Comparison of ENCODE assay signal across 33 mouse cellular contexts in the genomic region with DNA sequence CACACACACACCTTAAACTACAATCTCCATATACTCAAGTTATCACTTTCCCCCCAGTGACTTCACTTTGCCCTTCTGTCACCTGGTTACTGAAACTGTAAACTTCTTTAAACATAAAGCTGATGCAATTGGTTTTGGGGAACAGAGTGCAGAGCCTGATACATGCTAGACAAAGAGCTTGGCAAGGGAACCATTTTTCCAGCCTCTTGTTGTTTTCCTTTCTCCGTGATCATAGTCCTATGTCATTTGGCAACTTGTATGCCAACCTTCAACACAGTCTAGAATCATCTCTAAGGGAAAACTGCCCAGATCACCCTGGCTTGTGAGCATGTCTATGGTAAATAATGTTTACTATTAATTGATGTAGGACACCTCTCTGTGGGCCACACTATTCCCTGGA. TPM values are rescaled to one million over a fixed set of nuclear protein-coding genes. Genes with fewer than 3 reads are reported as not detected.
A peak's percentile ranks its signal among the peaks of the same experiment; 100 is the strongest.
DNase-seq lines count a peak whose midpoint lies in the region; ATAC-seq and TF ChIP-seq lines count a peak whose summit lies in the region.
"Had no signal": no experiment of that assay in that cellular context is flagged by ENCODE, and none has a peak within 500 bp of the region (broad histone marks: within the 10 kb centered on the region; RNA-seq: fewer than 3 reads in every experiment).

No protein-coding gene starts in this region.

- no peaks in the 10 kb centered on the region; the same call in 1 of the 2 replicates for H3K27me3 ChIP-seq in kidney, adult 2 months (replicated peaks; ENCODE audit: control insufficient read depth, insufficient read depth, low read length)
- H3K27me3 ChIP-seq in liver, embryonic 15.5 days, result no peaks in the 10 kb centered on the region
- no peaks in the 10 kb centered on the region for H3K27me3 ChIP-seq in liver, embryonic 11.5 days (replicated peaks; ENCODE audit: control insufficient read depth, insufficient read depth, low read length)
- H3K27me3 ChIP-seq: embryonic facial prominence, embryonic 13.5 days; forebrain, embryonic 12.5 days; forebrain, embryonic 15.5 days; heart, embryonic 13.5 days had no signal

- 31% methylated on average over 1 of the region's 1 CpGs for WGBS in kidney, adult 2 months
- 59% methylated on average over 1 of the region's 1 CpGs for WGBS in liver, embryonic 15.5 days (ENCODE audit: insufficient replicate concordance)
- 66% methylated on average over 1 of the region's 1 CpGs for WGBS in liver, embryonic 11.5 days

- no peak overlapping the region for H3K4me2 ChIP-seq in liver, embryonic 15.5 days
- H3K4me2 ChIP-seq in liver, embryonic 11.5 days, result no peak overlapping the region
- H3K4me2 ChIP-seq: embryonic facial prominence, embryonic 13.5 days; forebrain, embryonic 12.5 days; forebrain, embryonic 15.5 days; heart, embryonic 13.5 days; hindbrain, embryonic 14.5 days had no signal

- H3K4me3 ChIP-seq in kidney, adult 2 months (ENCODE audit: insufficient read depth, low read depth, low read length), result peak overlapping the region; percentile 14; the same call in 1 of the 2 replicates
- no peak overlapping the region for H3K4me3 ChIP-seq in liver, embryonic 15.5 days (replicated peaks)
- no peak overlapping the region for H3K4me3 ChIP-seq in liver, embryonic 11.5 days (ENCODE audit: low read depth, low read length)
- H3K4me3 ChIP-seq: embryonic facial prominence, embryonic 10.5 days; embryonic facial prominence, embryonic 13.5 days; erythroblast, embryonic 14.5 days; forebrain, embryonic 12.5 days; forebrain, embryonic 15.5 days; heart, adult 2 months; heart, embryonic 10.5 days; heart, embryonic 13.5 days had no signal

- no peak for TF ChIP-seq CTCF in kidney, adult 2 months (conservative IDR thresholded peaks at IDR 0.05; ENCODE audit: insufficient read depth, insufficient read length, low read depth, low read length)

- peak; percentile 15; the same call in 1 of the 2 replicates for ATAC-seq in liver, embryonic 15.5 days (ENCODE audit: insufficient read depth)
- ATAC-seq in liver, embryonic 11.5 days (replicated peaks; ENCODE audit: low FRiP score), result no peak
- ATAC-seq in granulocyte monocyte progenitor cell, adult 5-6 weeks (replicated peaks; ENCODE audit: poor library complexity, severe bottlenecking), result no peak
- ATAC-seq: forebrain, embryonic 15.5 days; hindbrain, postnatal 0 days had no signal

- peak overlapping the region; percentile 100 for H3K27ac ChIP-seq in kidney, adult 2 months (ENCODE audit: insufficient read depth, low read depth, low read length)
- no peak overlapping the region for H3K27ac ChIP-seq in liver, embryonic 15.5 days (replicated peaks)
- H3K27ac ChIP-seq in liver, embryonic 11.5 days (ENCODE audit: low read depth, low read length), result no peak overlapping the region
- H3K27ac ChIP-seq: embryonic facial prominence, embryonic 10.5 days; embryonic facial prominence, embryonic 13.5 days; forebrain, embryonic 12.5 days; forebrain, embryonic 15.5 days; heart, adult 2 months; heart, embryonic 10.5 days; heart, embryonic 13.5 days; hindbrain, embryonic 14.5 days; hindbrain, postnatal 0 days had no signal

- no peak for TF ChIP-seq POLR2A in kidney, adult 2 months (IDR thresholded peaks at IDR 0.05; ENCODE audit: low read depth, low read length)

- H3K36me3 ChIP-seq in kidney, adult 2 months (ENCODE audit: control insufficient read depth, insufficient read depth, low read length), result peaks cover 2% of the 10 kb centered on the region; the same call in 1 of the 2 replicates
- H3K36me3 ChIP-seq in liver, embryonic 15.5 days (replicated peaks), result no peaks in the 10 kb centered on the region
- no peaks in the 10 kb centered on the region for H3K36me3 ChIP-seq in liver, embryonic 11.5 days (ENCODE audit: control insufficient read depth, insufficient read depth, low read length)
- H3K36me3 ChIP-seq: embryonic facial prominence, embryonic 10.5 days; embryonic facial prominence, embryonic 13.5 days; forebrain, embryonic 12.5 days; forebrain, embryonic 15.5 days; G1E; heart, embryonic 10.5 days; heart, embryonic 13.5 days had no signal

- H3K4me1 ChIP-seq in kidney, adult 2 months (ENCODE audit: control insufficient read depth, insufficient read depth, low read length), result peaks cover 7% of the 10 kb centered on the region; the same call in 1 of the 2 replicates
- no peaks in the 10 kb centered on the region for H3K4me1 ChIP-seq in liver, embryonic 15.5 days (replicated peaks)
- H3K4me1 ChIP-seq in liver, embryonic 11.5 days (replicated peaks; ENCODE audit: control insufficient read depth, insufficient read depth, low read length), result no peaks in the 10 kb centered on the region
- H3K4me1 ChIP-seq: embryonic facial prominence, embryonic 10.5 days; embryonic facial prominence, embryonic 13.5 days; forebrain, embryonic 12.5 days; forebrain, embryonic 15.5 days; heart, embryonic 10.5 days; heart, embryonic 13.5 days had no signal

- no peak overlapping the region for H3K9ac ChIP-seq in liver, embryonic 15.5 days
- no peak overlapping the region for H3K9ac ChIP-seq in liver, embryonic 11.5 days (ENCODE audit: low read depth, low read length)
- H3K9ac ChIP-seq: embryonic facial prominence, embryonic 13.5 days; forebrain, embryonic 12.5 days; forebrain, embryonic 15.5 days; heart, embryonic 13.5 days; hindbrain, embryonic 14.5 days had no signal

- no peak for DNase-seq in kidney, adult 2 months
- DNase-seq in kidney, adult 8-10 months, result no peak
- DNase-seq in liver, embryonic 11.5 days (ENCODE audit: low spot score), result no peak
- peak; percentile 61 for DNase-seq in adipocyte (ENCODE audit: low spot score)
- DNase-seq: adrenal gland, adult 8-10 months; adrenal gland, postnatal 25 days; cerebellum, adult 11-12 months; cerebellum, adult 8-10 months; cerebellum, postnatal 10 days; cerebellum, postnatal 36 days; embryo, embryonic 11 days; gastrocnemius, postnatal 25 days; heart, adult 2 months; heart, postnatal 14 days; heart, postnatal 4 days had no signal

- no peaks in the 10 kb centered on the region for H3K9me3 ChIP-seq in liver, embryonic 15.5 days (replicated peaks)
- no peaks in the 10 kb centered on the region for H3K9me3 ChIP-seq in liver, embryonic 11.5 days (ENCODE audit: control insufficient read depth, low read length)
- H3K9me3 ChIP-seq: embryonic facial prominence, embryonic 10.5 days; embryonic facial prominence, embryonic 13.5 days; forebrain, embryonic 12.5 days; forebrain, embryonic 15.5 days; G1E; heart, embryonic 10.5 days; heart, embryonic 13.5 days had no signal

RNA-seq across cellular contexts. Expression of a gene that starts 4.9 kb away (rescaled TPM):
- polyA plus RNA-seq in kidney, adult 2 months (2012; rRNA removed), result 138 and 191 TPM in 2 replicates
- 0.43 and 0.54 TPM in 2 replicates for polyA plus RNA-seq in liver, embryonic 15.5 days (2015; fragmentation: Nextera tagmentation; extraction: Ambion mirVana)
- polyA plus RNA-seq in liver, embryonic 11.5 days (2014; fragmentation: Nextera tagmentation; extraction: Ambion mirVana), result not detected in 2 replicates
- not detected in 2 replicates for total RNA-seq in granulocyte monocyte progenitor cell, adult 5-6 weeks (2014; fragmentation: Nextera tagmentation)
- not detected in 2 replicates for total RNA-seq in granulocyte monocyte progenitor cell, adult 5-6 weeks (2017)
- total RNA-seq: adrenal gland, adult 8-10 months; adrenal gland, postnatal 25 days; gastrocnemius, postnatal 25 days; heart, adult 2 months; heart, postnatal 14 days; heart, postnatal 4 days; hindbrain, postnatal 0 days had no signal
- polyA plus RNA-seq: brain, embryonic 14.5 days; cortical plate, adult 2 months; embryonic facial prominence, embryonic 10.5 days; embryonic facial prominence, embryonic 13.5 days; erythroblast, embryonic 14.5 days; forebrain, embryonic 12.5 days; forebrain, embryonic 15.5 days; G1E; heart, adult 2 months; heart, embryonic 10.5 days; heart, embryonic 16.5 days; hindbrain, embryonic 11.5 days; hindbrain, embryonic 14.5 days; hindbrain, postnatal 0 days had no signal

RNA-seq across cellular contexts. Expression of a gene that starts 32.2 kb away (rescaled TPM):
- 0.11 and 0.16 TPM in 2 replicates for polyA plus RNA-seq in kidney, adult 2 months (2012; rRNA removed)
- polyA plus RNA-seq in liver, embryonic 15.5 days (2015; fragmentation: Nextera tagmentation; extraction: Ambion mirVana), result not detected in 2 replicates
- polyA plus RNA-seq in liver, embryonic 11.5 days (2014; fragmentation: Nextera tagmentation; extraction: Ambion mirVana), result not detected in 2 replicates
- total RNA-seq in granulocyte monocyte progenitor cell, adult 5-6 weeks (2014; fragmentation: Nextera tagmentation), result not detected in 2 replicates
- not detected in 2 replicates for total RNA-seq in granulocyte monocyte progenitor cell, adult 5-6 weeks (2017)
- total RNA-seq: adrenal gland, adult 8-10 months; adrenal gland, postnatal 25 days; gastrocnemius, adult 8-10 months; gastrocnemius, postnatal 25 days; heart, adult 2 months; heart, postnatal 14 days; heart, postnatal 4 days; hindbrain, postnatal 0 days had no signal
- polyA plus RNA-seq: brain, embryonic 14.5 days; cortical plate, adult 2 months; embryonic facial prominence, embryonic 10.5 days; embryonic facial prominence, embryonic 13.5 days; erythroblast, embryonic 14.5 days; forebrain, embryonic 12.5 days; forebrain, embryonic 15.5 days; G1E; heart, adult 2 months; heart, embryonic 10.5 days; heart, embryonic 13.5 days; heart, embryonic 16.5 days; hindbrain, embryonic 11.5 days; hindbrain, embryonic 14.5 days; hindbrain, postnatal 0 days had no signal

RNA-seq across cellular contexts. Expression of a gene that starts 38.3 kb away (rescaled TPM):
- 2.0 and 2.5 TPM in 2 replicates for polyA plus RNA-seq in kidney, adult 2 months (2012; rRNA removed)
- 12.6 and 15.3 TPM in 2 replicates for polyA plus RNA-seq in liver, embryonic 15.5 days (2015; fragmentation: Nextera tagmentation; extraction: Ambion mirVana)
- 0.23 and 0.78 TPM in 2 replicates for polyA plus RNA-seq in liver, embryonic 11.5 days (2014; fragmentation: Nextera tagmentation; extraction: Ambion mirVana)
- not detected in 2 replicates for total RNA-seq in granulocyte monocyte progenitor cell, adult 5-6 weeks (2014; fragmentation: Nextera tagmentation)
- not detected in 2 replicates for total RNA-seq in granulocyte monocyte progenitor cell, adult 5-6 weeks (2017)
- total RNA-seq: adrenal gland, postnatal 25 days; gastrocnemius, adult 8-10 months; gastrocnemius, postnatal 25 days; heart, adult 2 months; heart, postnatal 14 days; heart, postnatal 4 days; hindbrain, postnatal 0 days had no signal
- polyA plus RNA-seq: embryonic facial prominence, embryonic 10.5 days; erythroblast, embryonic 14.5 days; forebrain, embryonic 12.5 days; forebrain, embryonic 15.5 days; G1E; heart, adult 2 months; heart, embryonic 16.5 days; hindbrain, embryonic 11.5 days; hindbrain, embryonic 14.5 days had no signal

RNA-seq across cellular contexts. Expression of a gene that starts 39.9 kb away (rescaled TPM):
- not detected in 2 replicates for polyA plus RNA-seq in kidney, adult 2 months (2012; rRNA removed)
- not detected in 2 replicates for polyA plus RNA-seq in liver, embryonic 15.5 days (2015; fragmentation: Nextera tagmentation; extraction: Ambion mirVana)
- not detected in 2 replicates for polyA plus RNA-seq in liver, embryonic 11.5 days (2014; fragmentation: Nextera tagmentation; extraction: Ambion mirVana)
- not detected in 2 replicates for total RNA-seq in granulocyte monocyte progenitor cell, adult 5-6 weeks (2014; fragmentation: Nextera tagmentation)
- not detected in 2 replicates for total RNA-seq in granulocyte monocyte progenitor cell, adult 5-6 weeks (2017)
- total RNA-seq: adrenal gland, adult 8-10 months; adrenal gland, postnatal 25 days; gastrocnemius, adult 8-10 months; gastrocnemius, postnatal 25 days; heart, adult 2 months; heart, postnatal 14 days; heart, postnatal 4 days; hindbrain, postnatal 0 days had no signal
- polyA plus RNA-seq: brain, embryonic 14.5 days; cortical plate, adult 2 months; embryonic facial prominence, embryonic 10.5 days; embryonic facial prominence, embryonic 13.5 days; erythroblast, embryonic 14.5 days; forebrain, embryonic 12.5 days; forebrain, embryonic 15.5 days; G1E; gonadal fat pad, adult 2 months; heart, adult 2 months; heart, embryonic 10.5 days; heart, embryonic 13.5 days; heart, embryonic 16.5 days; hindbrain, embryonic 11.5 days; hindbrain, embryonic 14.5 days; hindbrain, postnatal 0 days had no signal

RNA-seq across cellular contexts. Expression of a gene that starts 57.5 kb away (rescaled TPM):
- 1,454 and 1,674 TPM in 2 replicates for polyA plus RNA-seq in kidney, adult 2 months (2012; rRNA removed)
- 7.9 and 9.0 TPM in 2 replicates for polyA plus RNA-seq in liver, embryonic 15.5 days (2015; fragmentation: Nextera tagmentation; extraction: Ambion mirVana)
- 0.19 and 0.25 TPM in 2 replicates for polyA plus RNA-seq in liver, embryonic 11.5 days (2014; fragmentation: Nextera tagmentation; extraction: Ambion mirVana)
- not detected in 2 replicates for total RNA-seq in granulocyte monocyte progenitor cell, adult 5-6 weeks (2014; fragmentation: Nextera tagmentation)
- total RNA-seq in granulocyte monocyte progenitor cell, adult 5-6 weeks (2017), result not detected in 2 replicates
- total RNA-seq: adrenal gland, postnatal 25 days; gastrocnemius, adult 8-10 months; gastrocnemius, postnatal 25 days; heart, adult 2 months; heart, postnatal 14 days; heart, postnatal 4 days; hindbrain, postnatal 0 days had no signal
- polyA plus RNA-seq: brain, embryonic 14.5 days; cortical plate, adult 2 months; embryonic facial prominence, embryonic 10.5 days; embryonic facial prominence, embryonic 13.5 days; erythroblast, embryonic 14.5 days; forebrain, embryonic 12.5 days; forebrain, embryonic 15.5 days; G1E; heart, embryonic 10.5 days; heart, embryonic 13.5 days; heart, embryonic 16.5 days; hindbrain, embryonic 11.5 days; hindbrain, embryonic 14.5 days; hindbrain, postnatal 0 days had no signal

Comparison
In these comparisons a context has a peak if more than half of its experiments do, and no peak if none do; other contexts are left out.
1. RNA of a gene that starts 4.9 kb away (polyA plus RNA-seq): 138 to 191 TPM in kidney, adult 2 months; 0.43 to 0.54 TPM in liver, embryonic 15.5 days and not detected in liver, embryonic 11.5 days; every median in the first group is over 10 times any median in the second.